Mouse (Mus musculus) liver, embryonic 14.5 days (tissue): ENCODE data around the gene Upp2.

Experiments
- CTCF ChIP-seq: IDR thresholded peaks from 2 replicates; pipeline ENCODE4 v1.5.1; 2016; ENCODE audit warnings: antibody characterized with exemption, low read depth, control low read depth
- EP300 ChIP-seq: IDR thresholded peaks from 2 replicates; pipeline ENCODE4 v1.6.1; 2016; ENCODE audit warnings: antibody characterized with exemption, low read depth

DNA sequence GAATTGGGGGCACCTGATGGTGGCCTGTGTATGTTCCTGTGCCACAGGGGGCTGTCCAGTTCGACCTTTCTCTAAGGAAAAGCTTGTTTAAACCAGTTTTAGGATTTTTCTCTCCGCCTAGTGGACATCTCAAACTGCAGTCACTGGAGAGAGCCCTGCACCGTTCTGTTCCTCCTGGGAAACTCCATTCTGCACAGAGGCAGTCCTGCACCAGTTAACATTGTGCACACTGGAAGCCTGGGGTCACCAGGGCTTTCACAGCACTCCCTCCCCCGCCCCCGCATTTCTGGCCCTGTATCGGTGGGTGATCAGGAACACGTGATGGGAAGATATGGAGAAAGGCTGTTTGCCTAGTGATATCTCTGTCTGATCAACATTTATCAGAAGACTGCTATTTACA lies 133.3 kb downstream of the Upp2 start:
- TF ChIP-seq CTCF (no peak), EP300 (no peak)
